Mouse (Mus musculus) C2C12 (cell line): ENCODE measurements at regions not wholly inside any gene's neighbourhood (a gene's known extent, or its start where the extent isn't known, plus 50 kb on each side); places are given as distances from the start of the nearest gene placed in this dataset.

Experiments
- H3K27me3 ChIP-seq: one replicate; pipeline ENCODE4 v1.6.1; 2011; ENCODE audit not compliant: control insufficient read depth, insufficient read depth, insufficient read length
- H3K36me3 ChIP-seq: one replicate; pipeline ENCODE4 v1.6.1; 2011; ENCODE audit not compliant: control insufficient read depth, insufficient read depth
- H3K4me3 ChIP-seq: one replicate; pipeline ENCODE4 v1.5.1; 2011; ENCODE audit warnings: mild to moderate bottlenecking, control low read depth; ENCODE audit not compliant: poor library complexity, insufficient read depth, severe bottlenecking
- H3K79me2 ChIP-seq: one replicate; pipeline ENCODE4 v1.6.1; 2011; ENCODE audit not compliant: control insufficient read depth, insufficient read depth
- H3K79me3 ChIP-seq: one replicate; pipeline ENCODE4 v1.6.1; 2011; ENCODE audit warnings: low read depth, control low read depth
- H3ac ChIP-seq: one replicate; pipeline ENCODE3; 2011; ENCODE audit warnings: low read depth; ENCODE audit not compliant: control insufficient read depth, insufficient read length
- CEBPB ChIP-seq: IDR thresholded peaks from one replicate; pipeline ENCODE4 v1.6.1; 2011; ENCODE audit warnings: low read depth, mild to moderate bottlenecking, control low read depth, moderate library complexity
- CTCF ChIP-seq: IDR thresholded peaks from one replicate; pipeline ENCODE4 v1.5.1; 2011; ENCODE audit not compliant: control insufficient read depth, insufficient read depth, insufficient read length
- FOSL1 ChIP-seq: IDR thresholded peaks from one replicate; pipeline ENCODE4 v1.8.0; 2011; ENCODE audit warnings: mild to moderate bottlenecking, low read length; ENCODE audit not compliant: poor library complexity, insufficient read depth, severe bottlenecking
- MAX ChIP-seq: IDR thresholded peaks from one replicate; pipeline ENCODE4 v1.6.1; 2011; ENCODE audit warnings: mild to moderate bottlenecking, control low read depth
- MYOD1 ChIP-seq: IDR thresholded peaks from one replicate; pipeline ENCODE4 v1.6.1; 2011; ENCODE audit warnings: low read depth; ENCODE audit not compliant: control insufficient read depth, insufficient read length
- MYOG ChIP-seq: IDR thresholded peaks from one replicate; pipeline ENCODE4 v1.6.1; 2011; ENCODE audit not compliant: control insufficient read depth, insufficient read length; ENCODE audit errors: extremely low read depth
- USF1 ChIP-seq: IDR thresholded peaks from one replicate; pipeline ENCODE4 v1.6.1; 2011; ENCODE audit warnings: low read depth, mild to moderate bottlenecking, control low read depth, moderate library complexity

DNA sequence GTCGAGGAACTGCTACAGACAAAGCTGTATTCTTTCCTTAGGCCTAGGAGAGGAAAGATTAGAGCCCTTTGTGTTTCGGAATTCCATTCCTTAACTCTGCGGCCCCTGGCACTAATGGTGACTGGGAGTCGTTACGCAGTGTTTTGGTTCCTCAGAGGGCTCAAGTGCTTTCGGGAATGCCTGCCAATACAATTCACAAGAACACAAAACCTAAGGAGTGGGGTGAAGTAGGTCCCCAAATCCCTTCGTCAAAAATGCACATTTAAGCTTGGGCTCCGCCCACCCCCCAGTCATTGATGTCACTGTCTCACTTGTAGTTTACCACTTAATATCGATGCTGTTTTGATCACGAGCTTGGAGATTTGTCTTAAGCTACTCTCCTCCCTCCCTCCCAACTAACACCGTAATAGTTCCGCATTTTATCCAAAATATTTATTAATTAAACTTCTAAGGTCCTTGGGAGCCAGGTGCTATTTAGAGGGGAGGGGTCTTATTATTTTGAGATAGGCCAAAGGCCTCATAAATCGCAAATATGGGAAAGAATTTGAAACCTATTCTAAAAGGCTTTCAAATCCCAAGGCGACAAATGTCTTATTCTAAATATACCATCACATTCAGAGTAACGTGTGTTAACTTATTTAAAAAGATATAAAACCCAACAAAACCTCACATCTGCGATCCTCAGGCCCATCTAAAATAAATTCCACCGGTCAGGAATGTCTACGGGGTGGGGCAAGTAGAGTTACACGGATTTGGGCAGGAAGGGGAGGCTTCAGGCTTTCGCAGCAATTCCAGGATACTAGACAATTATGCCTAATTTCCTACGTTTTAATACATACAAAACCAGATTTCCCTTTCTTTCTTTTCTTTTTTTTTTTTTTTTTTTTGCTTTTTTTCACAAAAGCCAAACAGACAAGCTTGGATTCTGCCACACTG is 75.6 kb upstream of the Chd2 start:
- Histone ChIP-seq H3K79me3 (no peaks in the 10 kb centered on the region), H3K79me2 (no peaks in the 10 kb centered on the region), H3K27me3 (no peaks in the 10 kb centered on the region), H3K36me3 (no peaks in the 10 kb centered on the region), H3K4me3 (peak overlapping the region; percentile 41), H3ac (peak overlapping the region; percentile 88)
- TF ChIP-seq MAX (no peak), USF1 (no peak), MYOD1 (no peak), FOSL1 (no peak), CEBPB (no peak), MYOG (no peak), CTCF (no peak)

- no peak overlapping the region for H3ac ChIP-seq
- no peaks in the 10 kb centered on the region for H3K36me3 ChIP-seq
- TF ChIP-seq MYOG, result no peak
- TF ChIP-seq MAX, result no peak
- no peak for TF ChIP-seq CEBPB
- no peak for TF ChIP-seq FOSL1
- no peak for TF ChIP-seq MYOD1
- no peak for TF ChIP-seq CTCF
- TF ChIP-seq USF1, result no peak
- H3K4me3 ChIP-seq, result no peak overlapping the region
- H3K27me3 ChIP-seq, result no peaks in the 10 kb centered on the region
- no peaks in the 10 kb centered on the region for H3K79me2 ChIP-seq
- H3K79me3 ChIP-seq, result no peaks in the 10 kb centered on the region
These were observed 74.4 kb upstream of the Chd2 start for GRCm38 (mm10) chr7:73616015-73616414.

GRCm38 (mm10) chr7:73614840-73615555 is 73.4 kb upstream of the Chd2 start:
- TF ChIP-seq MAX, result no peak
- no peak for TF ChIP-seq MYOD1
- TF ChIP-seq MYOG, result no peak
- no peak for TF ChIP-seq CEBPB
- TF ChIP-seq USF1, result no peak
- no peak for TF ChIP-seq FOSL1
- no peak for TF ChIP-seq CTCF
- Histone ChIP-seq H3ac (no peak overlapping the region), H3K79me3 (no peaks in the 10 kb centered on the region), H3K79me2 (no peaks in the 10 kb centered on the region), H3K36me3 (no peaks in the 10 kb centered on the region), H3K27me3 (no peaks in the 10 kb centered on the region), H3K4me3 (no peak overlapping the region)

- Histone ChIP-seq H3K79me3 (no peaks in the 10 kb centered on the region), H3K79me2 (no peaks in the 10 kb centered on the region), H3K27me3 (no peaks in the 10 kb centered on the region), H3K4me3 (no peak overlapping the region), H3K36me3 (no peaks in the 10 kb centered on the region), H3ac (no peak overlapping the region)
- TF ChIP-seq MYOG, result no peak
- no peak for TF ChIP-seq USF1
- no peak for TF ChIP-seq MAX
- TF ChIP-seq FOSL1, result no peak
- no peak for TF ChIP-seq CEBPB
These were observed 72.7 kb upstream of the Chd2 start for GRCm38 (mm10) chr7:73614341-73614740.

GRCm38 (mm10) chr7:73612752-73613092 is 71.1 kb upstream of the Chd2 start:
- H3K79me2 ChIP-seq, result no peaks in the 10 kb centered on the region
- no peaks in the 10 kb centered on the region for H3K79me3 ChIP-seq
- no peak overlapping the region for H3K4me3 ChIP-seq
- H3K36me3 ChIP-seq, result no peaks in the 10 kb centered on the region
- TF ChIP-seq MAX (no peak), CEBPB (no peak), MYOG (no peak), MYOD1 (no peak), FOSL1 (no peak), USF1 (no peak), CTCF (no peak)
- no peak overlapping the region for H3ac ChIP-seq
- no peaks in the 10 kb centered on the region for H3K27me3 ChIP-seq
